Mouse (Mus musculus): ENCODE measurements at regions not wholly inside any gene's neighbourhood (a gene's known extent, or its start where the extent isn't known, plus 50 kb on each side); places are given as distances from the start of the nearest gene placed in this dataset.

- DNase-seq (ENCODE audit: low spot score in 2 of 2): no peak
Observed at GRCm38 (mm10) chr13:39127942-39128341, 167.3 kb upstream of the Slc35b3 start.

GRCm38 (mm10) chr13:39092058-39092457 is 131.4 kb upstream of the Slc35b3 start:
- no peak for DNase-seq (ENCODE audit: low spot score in 2 of 2)

GRCm38 (mm10) chr13:39084544-39084943 is 123.9 kb upstream of the Slc35b3 start:
- no peak for DNase-seq (ENCODE audit: low spot score in 2 of 2)

- DNase-seq (ENCODE audit: low spot score in 2 of 2): no peak
Observed at GRCm38 (mm10) chr13:39074211-39074610, 113.5 kb upstream of the Slc35b3 start.

GRCm38 (mm10) chr13:39032263-39032662 is 71.6 kb upstream of the Slc35b3 start:
- DNase-seq (ENCODE audit: low spot score in 2 of 2): no peak

- DNase-seq (ENCODE audit: low spot score in 2 of 2): no peak
Observed at GRCm38 (mm10) chr13:39020168-39020567, 59.5 kb upstream of the Slc35b3 start.

GRCm38 (mm10) chr13:39011696-39012095 is 51.0 kb upstream of the Slc35b3 start:
- peak; percentile 50 to 55 for DNase-seq (ENCODE audit: low spot score in 2 of 2)

Measured in left cerebral cortex, adult 8-10 months (tissue).